Mouse (Mus musculus) spleen, embryonic (tissue): Measurements from ENCODE around the gene Dock6.
"Not testable (repeated sequence)": the region's sequence is repeated elsewhere in the genome, so short reads cannot be mapped to it uniquely, and the experiment has no call there.

Source experiments
- CTCF ChIA-PET: fragments of 350-600 bp; sonication (Branson Sonifier 250); formaldehyde crosslinking; loops from one replicate; lab custom pipeline; 2022; lab: Charles Lee

Gene Dock6

GRCm38 (mm10) chr9:21816716-21817305 lies 35.6 kb downstream of the Dock6 start:
- CTCF ChIA-PET: no interaction called here

GRCm38 (mm10) chr9:21811170-21811569 lies 41.3 kb downstream of the Dock6 start:
- CTCF ChIA-PET: interaction anchor here (0.7 kb wide), 1 partner anchor 529 kb away, joined by 10 read pairs; no protein-coding TSS in a partner anchor

GRCm38 (mm10) chr9:21808561-21808960 lies 43.9 kb downstream of the Dock6 start:
- CTCF ChIA-PET: no interaction called here

- CTCF ChIA-PET: no interaction called here
Measured at GRCm38 (mm10) chr9:21806976-21807375, 45.5 kb downstream of the Dock6 start.

GRCm38 (mm10) chr9:21806363-21806762 lies 46.1 kb downstream of the Dock6 start:
- CTCF ChIA-PET: no interaction called here

- CTCF ChIA-PET: interaction anchor here (0.5 kb wide), 2 partner anchors 17 to 306 kb away, joined by 4 to 8 read pairs; no protein-coding TSS in a partner anchor
Measured at GRCm38 (mm10) chr9:21803986-21804644, 48.3 kb downstream of the Dock6 start.

GRCm38 (mm10) chr9:21801591-21801990 lies 50.8 kb downstream of the Dock6 start:
- CTCF ChIA-PET: no interaction called here

GRCm38 (mm10) chr9:21801121-21801520 lies 51.3 kb downstream of the Dock6 start:
- CTCF ChIA-PET: no interaction called here

- CTCF ChIA-PET: interaction anchor here (0.6 kb wide), 1 partner anchor 30 kb away, joined by 11 read pairs; no protein-coding TSS in a partner anchor
Measured at GRCm38 (mm10) chr9:21799010-21799350, 53.5 kb downstream of the Dock6 start.

GRCm38 (mm10) chr9:21798345-21799009 lies 54.0 kb downstream of the Dock6 start, which contains the start of gene Kank2:
Gene Kank2, minus strand, starts transcription at chr9:21798744.
- CTCF ChIA-PET: no interaction called here

GRCm38 (mm10) chr9:21797921-21798344 lies 54.5 kb downstream of the Dock6 start:
- CTCF ChIA-PET: no interaction called here

GRCm38 (mm10) chr9:21796919-21797318 lies 55.5 kb downstream of the Dock6 start:
- CTCF ChIA-PET: no interaction called here

- CTCF ChIA-PET: no interaction called here
Measured at GRCm38 (mm10) chr9:21796259-21796658, 56.2 kb downstream of the Dock6 start.

GRCm38 (mm10) chr9:21795579-21795978 lies 56.9 kb downstream of the Dock6 start:
- CTCF ChIA-PET: no interaction called here

GRCm38 (mm10) chr9:21794925-21795324 lies 57.5 kb downstream of the Dock6 start:
- CTCF ChIA-PET: no interaction called here

- CTCF ChIA-PET: no interaction called here
Measured at GRCm38 (mm10) chr9:21794344-21794834, 58.0 kb downstream of the Dock6 start.

GRCm38 (mm10) chr9:21793507-21793906 lies 58.9 kb downstream of the Dock6 start:
- CTCF ChIA-PET: not testable (repeated sequence)

GRCm38 (mm10) chr9:21792644-21793043 lies 59.8 kb downstream of the Dock6 start:
- CTCF ChIA-PET: no interaction called here

GRCm38 (mm10) chr9:21791861-21792260 lies 60.6 kb downstream of the Dock6 start:
- CTCF ChIA-PET: no interaction called here

GRCm38 (mm10) chr9:21788234-21788633 lies 64.2 kb downstream of the Dock6 start:
- CTCF ChIA-PET: no interaction called here

GRCm38 (mm10) chr9:21787654-21788053 lies 64.8 kb downstream of the Dock6 start:
- CTCF ChIA-PET: no interaction called here

- CTCF ChIA-PET: interaction anchor here (0.9 kb wide), 1 partner anchor 17 kb away, joined by 8 read pairs; no protein-coding TSS in a partner anchor
Measured at GRCm38 (mm10) chr9:21786906-21787305, 65.5 kb downstream of the Dock6 start.
